Mouse (Mus musculus): ENCODE results near the gene Relch.

The Relch gene

GRCm38 (mm10) chr1:105794670-105795069 lies 131.0 kb downstream of the Relch start:
- no peak for DNase-seq (ENCODE audit: low read depth, low spot score)

GRCm38 (mm10) chr1:105795705-105796104 lies 132.0 kb downstream of the Relch start:
- no peak for DNase-seq (ENCODE audit: low read depth, low spot score)

GRCm38 (mm10) chr1:105800570-105800969 lies 136.9 kb downstream of the Relch start:
- DNase-seq (ENCODE audit: low read depth, low spot score): no peak

- DNase-seq (ENCODE audit: low read depth, low spot score): no peak
These were observed 137.6 kb downstream of the Relch start for GRCm38 (mm10) chr1:105801252-105801651.

- no peak for DNase-seq (ENCODE audit: low read depth, low spot score)
These were observed 139.3 kb downstream of the Relch start for GRCm38 (mm10) chr1:105802941-105803340.

GRCm38 (mm10) chr1:105804285-105804684 lies 140.6 kb downstream of the Relch start:
- DNase-seq (ENCODE audit: low read depth, low spot score): no peak
